Mouse (Mus musculus) lung, embryonic 14.5 days (tissue): ENCODE results near the gene Rps10. TPM values are rescaled to one million over a fixed set of nuclear protein-coding genes. Genes with fewer than 3 reads are reported as not detected.
A peak's percentile ranks its signal among the peaks of the same experiment; 100 is the strongest.
"Not testable (repeated sequence)": the region's sequence is repeated elsewhere in the genome, so short reads cannot be mapped to it uniquely, and the experiment has no call there.

Experiments
- ATAC-seq: fragments of 200-750 bp; cut with Nextera tagmentation; 2 replicates; pipeline ENCODE4 v1.8.0; 2017; ENCODE audit warnings: mild to moderate bottlenecking, moderate TSS enrichment, moderate library complexity; ENCODE audit not compliant: insufficient read depth
- DNase-seq: peaks from one replicate; pipeline ENCODE4 v3.0.0-alpha.2; 2015
- H3K27ac ChIP-seq: fragments of 300-500 bp; sonication (generic); 2 replicates; pipeline ENCODE4 v1.5.1; 2014; ENCODE audit warnings: low read depth, mild to moderate bottlenecking, moderate library complexity
- H3K27me3 ChIP-seq: fragments of 300-500 bp; sonication (generic); 2 replicates; pipeline ENCODE4 v1.6.1; 2014; ENCODE audit warnings: low read length, control low read depth; ENCODE audit not compliant: insufficient read depth
- H3K36me3 ChIP-seq: fragments of 300-500 bp; sonication (generic); 2 replicates; pipeline ENCODE4 v1.6.1; 2014; ENCODE audit warnings: control low read depth; ENCODE audit not compliant: insufficient read depth
- H3K4me1 ChIP-seq: fragments of 300-500 bp; sonication (generic); 2 replicates; pipeline ENCODE4 v1.6.1; 2014; ENCODE audit warnings: antibody characterized with exemption, control low read depth; ENCODE audit not compliant: insufficient read depth
- H3K4me2 ChIP-seq: fragments of 300-500 bp; sonication (generic); 2 replicates; pipeline ENCODE4 v1.6.1; 2014; ENCODE audit warnings: mild to moderate bottlenecking
- H3K4me3 ChIP-seq: fragments of 300-500 bp; sonication (generic); 2 replicates; pipeline ENCODE4 v1.5.1; 2014; ENCODE audit warnings: low read depth, low read length
- H3K9ac ChIP-seq: fragments of 300-500 bp; sonication (generic); 2 replicates; pipeline ENCODE4 v1.6.1; 2014
- H3K9me3 ChIP-seq: fragments of 300-500 bp; sonication (generic); 2 replicates; pipeline ENCODE4 v1.6.1; 2016; ENCODE audit warnings: low read depth, low read length, control low read depth
- CTCF ChIP-seq: IDR thresholded peaks from 2 replicates; pipeline ENCODE4 v1.5.1; 2016; ENCODE audit warnings: antibody characterized with exemption, low read depth
- WGBS: fragments of 180-500 bp; shearing (Covaris S2); extraction: QIAGEN DNeasy Blood & Tissue Kit; methylation state at CpG from one replicate; pipeline ENCODE4 v1.1.7; 2014; 5-methylcytosine and 5-hydroxymethylcytosine counted together
- polyA plus RNA-seq: library from polyadenylated mRNA; unstranded; fragments of >200 nt; fragmentation: Nextera tagmentation; extraction: Ambion mirVana; gene quantifications from 2 replicates; pipeline ENCODE4 v1.2.1, GENCODE M21; 2014

Gene Rps10
- polyA plus RNA-seq, 1 experiment from 2014 or later: 1,191 TPM

DNA sequence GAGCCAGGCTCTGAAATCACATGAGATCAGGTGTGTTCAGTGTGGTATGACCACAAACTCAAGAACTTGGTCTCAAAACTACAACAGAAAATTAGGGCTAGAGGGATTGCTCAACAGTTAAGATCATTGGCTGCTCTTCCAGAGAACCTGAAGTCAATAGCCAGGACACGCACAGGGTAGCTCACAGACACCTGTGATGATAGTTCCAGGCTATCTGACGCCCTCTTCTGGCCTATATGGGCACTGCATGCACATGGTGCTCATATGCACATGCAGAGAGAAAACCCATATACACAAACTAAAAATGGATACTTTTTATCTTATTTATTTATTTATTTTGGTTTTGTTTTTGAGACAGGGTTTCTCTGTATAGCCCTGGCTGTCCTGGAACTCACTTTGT, 8.1 kb upstream of the Rps10 start:
- peak; percentile 39 for TF ChIP-seq CTCF
- Histone ChIP-seq H3K9me3 (no peaks in the 10 kb centered on the region), H3K36me3 (no peaks in the 10 kb centered on the region), H3K27me3 (no peaks in the 10 kb centered on the region), H3K27ac (no peak overlapping the region), H3K4me2 (no peak overlapping the region), H3K9ac (no peak overlapping the region), H3K4me3 (no peak overlapping the region), H3K4me1 (no peaks in the 10 kb centered on the region)
- WGBS: 31% methylated on average over 2 of the region's 2 CpGs
- no peak for DNase-seq
- no peak for ATAC-seq

DNA sequence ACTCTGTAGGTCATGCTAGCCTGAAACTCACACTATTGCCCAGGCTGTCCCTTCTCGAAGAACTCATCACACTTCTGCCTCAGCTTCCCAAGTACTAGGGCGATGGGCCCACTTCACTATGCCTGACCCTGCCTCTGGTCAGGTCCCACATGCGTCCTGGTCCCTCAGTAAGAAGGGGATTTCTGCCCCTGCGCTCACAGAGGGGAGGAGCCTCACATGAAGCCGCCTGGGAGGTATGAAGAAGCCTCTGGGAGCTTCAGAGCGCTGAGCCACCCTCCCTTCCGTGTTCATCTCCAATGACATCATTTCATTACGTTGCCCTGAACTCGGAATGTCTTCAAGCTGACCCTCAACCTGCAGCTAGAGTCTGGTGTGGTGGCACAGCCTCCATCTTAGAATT, 7.3 kb upstream of the Rps10 start:
- Histone ChIP-seq H3K9ac (no peak overlapping the region), H3K36me3 (no peaks in the 10 kb centered on the region), H3K4me3 (no peak overlapping the region), H3K27ac (no peak overlapping the region), H3K4me1 (no peaks in the 10 kb centered on the region), H3K4me2 (no peak overlapping the region), H3K27me3 (no peaks in the 10 kb centered on the region), H3K9me3 (no peaks in the 10 kb centered on the region)
- no peak for TF ChIP-seq CTCF
- DNase-seq: no peak
- ATAC-seq: no peak
- 80% methylated on average over 9 of the region's 9 CpGs for WGBS

- no peaks in the 10 kb centered on the region for H3K9me3 ChIP-seq
- peak overlapping the region; percentile 48 for H3K27ac ChIP-seq
- no peaks in the 10 kb centered on the region for H3K36me3 ChIP-seq
- no peak overlapping the region for H3K9ac ChIP-seq
- H3K4me3 ChIP-seq: no peak overlapping the region
- peak overlapping the region; percentile 31 for H3K4me2 ChIP-seq
- 26% methylated on average over 6 of the region's 6 CpGs for WGBS
- ATAC-seq (peak; percentile 69; the same call in 1 of the 2 replicates), DNase-seq (peak; percentile 61)
- H3K27me3 ChIP-seq: no peaks in the 10 kb centered on the region
- no peaks in the 10 kb centered on the region for H3K4me1 ChIP-seq
- TF ChIP-seq CTCF: no peak
Measured at GRCm38 (mm10) chr17:27643101-27643500, 6.6 kb upstream of the Rps10 start.

GRCm38 (mm10) chr17:27642491-27643062, 6.1 kb upstream of the Rps10 start:
- no peak for TF ChIP-seq CTCF
- WGBS: 9% methylated on average over 12 of the region's 12 CpGs
- no peaks in the 10 kb centered on the region for H3K27me3 ChIP-seq
- no peaks in the 10 kb centered on the region for H3K36me3 ChIP-seq
- H3K4me3 ChIP-seq: no peak overlapping the region
- peak; percentile 86 for ATAC-seq
- no peaks in the 10 kb centered on the region for H3K4me1 ChIP-seq
- peak; percentile 87 for DNase-seq
- no peaks in the 10 kb centered on the region for H3K9me3 ChIP-seq
- H3K27ac ChIP-seq: peak overlapping the region; percentile 48
- peak overlapping the region; percentile 31 for H3K4me2 ChIP-seq
- H3K9ac ChIP-seq: no peak overlapping the region

- H3K27me3 ChIP-seq, H3K9me3 ChIP-seq, H3K27ac ChIP-seq, H3K4me2 ChIP-seq, H3K4me3 ChIP-seq, DNase-seq, H3K4me1 ChIP-seq, H3K36me3 ChIP-seq, ATAC-seq, H3K9ac ChIP-seq: not testable (repeated sequence)
- 86% methylated on average over 6 of the region's 6 CpGs for WGBS
- 0 out of 2 replicates have a peak, but pooled peaks have one; percentile 2 for TF ChIP-seq CTCF
Measured at GRCm38 (mm10) chr17:27639851-27640250, 3.4 kb upstream of the Rps10 start.

DNA sequence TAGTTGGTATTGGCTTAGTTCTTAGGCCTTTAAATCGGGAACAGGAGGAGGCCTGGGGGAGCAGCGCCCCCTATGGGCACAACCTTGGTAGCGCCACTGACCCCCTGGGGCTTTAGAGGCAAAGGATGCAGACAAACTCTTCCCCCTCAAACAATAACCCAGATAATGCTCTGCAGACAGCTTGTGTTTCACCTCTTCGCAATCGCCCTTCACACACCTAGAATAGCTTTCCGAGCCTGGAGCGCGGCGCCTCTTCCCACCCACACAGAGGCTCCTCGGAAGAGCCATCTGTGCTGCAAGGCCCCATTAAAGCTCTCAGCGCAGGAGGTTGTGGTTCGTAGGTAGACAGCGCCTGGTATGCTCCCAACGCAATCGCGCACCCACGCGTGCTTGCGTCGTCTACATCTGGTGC, 2.5 kb upstream of the Rps10 start:
- H3K4me3 ChIP-seq: no peak overlapping the region
- no peak overlapping the region for H3K9ac ChIP-seq
- peaks cover 4% of the 10 kb centered on the region for H3K36me3 ChIP-seq
- H3K4me1 ChIP-seq: peaks cover 8% of the 10 kb centered on the region
- H3K27ac ChIP-seq: no peak overlapping the region
- no peaks in the 10 kb centered on the region for H3K27me3 ChIP-seq
- DNase-seq (no peak), ATAC-seq (no peak)
- no peaks in the 10 kb centered on the region for H3K9me3 ChIP-seq
- peak; percentile 37; the same call in 1 of the 2 replicates for TF ChIP-seq CTCF
- WGBS: 74% methylated on average over 20 of the region's 20 CpGs
- H3K4me2 ChIP-seq: no peak overlapping the region

GRCm38 (mm10) chr17:27637333-27637732, 864 bp upstream of the Rps10 start:
- ATAC-seq (no peak), DNase-seq (no peak)
- Histone ChIP-seq H3K27me3 (no peaks in the 10 kb centered on the region), H3K27ac (peak overlapping the region; percentile 46; the same call in 1 of the 2 replicates), H3K36me3 (peaks cover 20% of the 10 kb centered on the region), H3K9me3 (no peaks in the 10 kb centered on the region), H3K4me2 (no peak overlapping the region), H3K9ac (no peak overlapping the region), H3K4me1 (peaks cover 13% of the 10 kb centered on the region), H3K4me3 (no peak overlapping the region)
- no peak for TF ChIP-seq CTCF
- WGBS: 50% methylated on average over 9 of the region's 9 CpGs

DNA sequence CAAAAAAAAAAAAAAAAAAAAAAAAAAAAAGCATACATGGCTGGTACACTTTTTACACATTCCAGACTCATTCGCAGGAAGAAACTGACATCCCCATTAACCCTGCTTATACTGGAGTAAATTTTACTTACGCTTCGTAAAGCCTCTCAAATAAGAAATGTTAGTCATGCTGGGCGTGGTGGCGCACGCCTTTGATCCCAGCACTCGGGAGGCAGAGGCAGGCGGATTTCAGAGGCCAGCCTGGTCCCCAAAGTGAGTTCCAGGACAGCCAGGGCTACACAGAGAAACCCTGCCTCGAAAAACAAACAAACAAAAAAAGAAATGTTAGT, 930 bp downstream of the Rps10 start:
- WGBS: 36% methylated on average over 9 of the region's 9 CpGs
- peaks cover 13% of the 10 kb centered on the region for H3K4me1 ChIP-seq
- ATAC-seq: not testable (repeated sequence)

More for the DNA sequence above, 930 bp downstream of the Rps10 start:
- H3K9me3 ChIP-seq, DNase-seq, H3K27me3 ChIP-seq: not testable (repeated sequence)
- H3K36me3 ChIP-seq: peaks cover 38% of the 10 kb centered on the region
- peak overlapping the region; percentile 88 for H3K4me2 ChIP-seq
- peak overlapping the region; percentile 99 for H3K4me3 ChIP-seq
- peak overlapping the region; percentile 91; the same call in 1 of the 2 replicates for H3K27ac ChIP-seq
- H3K9ac ChIP-seq: peak overlapping the region; percentile 98; the same call in 1 of the 2 replicates
